Mouse (Mus musculus): ENCODE data around the gene Tbc1d10b. TPM values are rescaled to one million over a fixed set of nuclear protein-coding genes. Genes with fewer than 3 reads are reported as not detected.

Gene Tbc1d10b
- polyA plus RNA-seq, 1 experiment from 2014 or later, result 15.0 TPM

- H3K27me3 ChIP-seq (replicated peaks; ENCODE audit: insufficient read depth, low read length), result no peaks in the 10 kb centered on the region
- H3K27ac ChIP-seq (ENCODE audit: low read length), result no peak overlapping the region
- DNase-seq (ENCODE audit: low spot score) (peak; percentile 83), ATAC-seq (peak; percentile 18)
- H3K9me3 ChIP-seq (ENCODE audit: low read length), result no peaks in the 10 kb centered on the region
- H3K9ac ChIP-seq (replicated peaks; ENCODE audit: low read depth), result no peak overlapping the region
- H3K4me3 ChIP-seq (ENCODE audit: low read depth, low read length), result no peak overlapping the region
- TF ChIP-seq EP300 (IDR thresholded peaks at IDR 0.05) (no peak), CTCF (IDR thresholded peaks at IDR 0.05) (peak; percentile 87)
- peaks cover 6% of the 10 kb centered on the region; the same call in 1 of the 2 replicates for H3K4me1 ChIP-seq (ENCODE audit: insufficient read depth, low read depth, low read length)
- 66% methylated on average over 4 of the region's 4 CpGs for WGBS
- H3K36me3 ChIP-seq (ENCODE audit: insufficient read depth, low read length), result no peaks in the 10 kb centered on the region
- no peak overlapping the region for H3K4me2 ChIP-seq (replicated peaks; ENCODE audit: low read depth, low read length)
Observed at GRCm38 (mm10) chr7:127228615-127229303, 20.5 kb upstream of the Tbc1d10b start.

GRCm38 (mm10) chr7:127225147-127225995 lies 17.1 kb upstream of the Tbc1d10b start:
- TF ChIP-seq CTCF (IDR thresholded peaks at IDR 0.05) (no peak), EP300 (IDR thresholded peaks at IDR 0.05) (no peak)
- no peak overlapping the region for H3K4me3 ChIP-seq (ENCODE audit: low read depth, low read length)
- no peaks in the 10 kb centered on the region for H3K27me3 ChIP-seq (replicated peaks; ENCODE audit: insufficient read depth, low read length)
- no peak overlapping the region for H3K4me2 ChIP-seq (replicated peaks; ENCODE audit: low read depth, low read length)
- H3K4me1 ChIP-seq (ENCODE audit: insufficient read depth, low read depth, low read length), result no peaks in the 10 kb centered on the region
- no peaks in the 10 kb centered on the region for H3K36me3 ChIP-seq (ENCODE audit: insufficient read depth, low read length)
- WGBS, result 86% methylated on average over 11 of the region's 11 CpGs
- no peak overlapping the region for H3K27ac ChIP-seq (ENCODE audit: low read length)
- no peak overlapping the region for H3K9ac ChIP-seq (replicated peaks; ENCODE audit: low read depth)
- ATAC-seq (no peak), DNase-seq (ENCODE audit: low spot score) (no peak)
- H3K9me3 ChIP-seq (ENCODE audit: low read length), result no peaks in the 10 kb centered on the region

- 88% methylated on average over 6 of the region's 6 CpGs for WGBS
- H3K9ac ChIP-seq (replicated peaks; ENCODE audit: low read depth), result no peak overlapping the region
Observed at GRCm38 (mm10) chr7:127224616-127225015, 16.3 kb upstream of the Tbc1d10b start.

GRCm38 (mm10) chr7:127223515-127224478 lies 15.5 kb upstream of the Tbc1d10b start:
- Histone ChIP-seq H3K4me2 (replicated peaks; ENCODE audit: low read depth, low read length) (no peak overlapping the region), H3K27me3 (replicated peaks; ENCODE audit: insufficient read depth, low read length) (no peaks in the 10 kb centered on the region), H3K36me3 (ENCODE audit: insufficient read depth, low read length) (no peaks in the 10 kb centered on the region), H3K9me3 (ENCODE audit: low read length) (no peaks in the 10 kb centered on the region), H3K9ac (replicated peaks; ENCODE audit: low read depth) (no peak overlapping the region), H3K4me1 (ENCODE audit: insufficient read depth, low read depth, low read length) (no peaks in the 10 kb centered on the region), H3K4me3 (ENCODE audit: low read depth, low read length) (no peak overlapping the region), H3K27ac (ENCODE audit: low read length) (no peak overlapping the region)
- DNase-seq (ENCODE audit: low spot score) (no peak), ATAC-seq (no peak)
- 82% methylated on average over 6 of the region's 6 CpGs for WGBS
- TF ChIP-seq EP300 (IDR thresholded peaks at IDR 0.05) (no peak), CTCF (IDR thresholded peaks at IDR 0.05) (no peak)

More at GRCm38 (mm10) chr7:127224616-127225015, 16.3 kb upstream of the Tbc1d10b start:
- no peak for DNase-seq (ENCODE audit: low spot score)
- no peaks in the 10 kb centered on the region for H3K4me1 ChIP-seq (ENCODE audit: insufficient read depth, low read depth, low read length)
- no peak for ATAC-seq
- H3K27me3 ChIP-seq (replicated peaks; ENCODE audit: insufficient read depth, low read length), result no peaks in the 10 kb centered on the region
- H3K9me3 ChIP-seq (ENCODE audit: low read length), result no peaks in the 10 kb centered on the region
- H3K27ac ChIP-seq (ENCODE audit: low read length), result no peak overlapping the region
- no peak overlapping the region for H3K4me3 ChIP-seq (ENCODE audit: low read depth, low read length)
- H3K36me3 ChIP-seq (ENCODE audit: insufficient read depth, low read length), result no peaks in the 10 kb centered on the region
- H3K4me2 ChIP-seq (replicated peaks; ENCODE audit: low read depth, low read length), result no peak overlapping the region
- TF ChIP-seq EP300 (IDR thresholded peaks at IDR 0.05) (no peak), CTCF (IDR thresholded peaks at IDR 0.05) (no peak)

GRCm38 (mm10) chr7:127223106-127223505 lies 14.8 kb upstream of the Tbc1d10b start:
- H3K4me2 ChIP-seq (replicated peaks; ENCODE audit: low read depth, low read length), result no peak overlapping the region
- no peak overlapping the region for H3K9ac ChIP-seq (replicated peaks; ENCODE audit: low read depth)
- DNase-seq (ENCODE audit: low spot score) (no peak), ATAC-seq (no peak)
- H3K27me3 ChIP-seq (replicated peaks; ENCODE audit: insufficient read depth, low read length), result no peaks in the 10 kb centered on the region
- H3K4me3 ChIP-seq (ENCODE audit: low read depth, low read length), result no peak overlapping the region
- WGBS, result 100% methylated on average over 3 of the region's 3 CpGs
- TF ChIP-seq EP300 (IDR thresholded peaks at IDR 0.05) (no peak), CTCF (IDR thresholded peaks at IDR 0.05) (no peak)
- H3K36me3 ChIP-seq (ENCODE audit: insufficient read depth, low read length), result no peaks in the 10 kb centered on the region
- H3K9me3 ChIP-seq (ENCODE audit: low read length), result no peaks in the 10 kb centered on the region
- no peaks in the 10 kb centered on the region for H3K4me1 ChIP-seq (ENCODE audit: insufficient read depth, low read depth, low read length)
- no peak overlapping the region for H3K27ac ChIP-seq (ENCODE audit: low read length)

All from lung, postnatal 0 days (tissue).